Mouse (Mus musculus) heart, adult 2 months (tissue): ENCODE results near the gene Cd59b.

ENCODE experiments used
- CTCF ChIP-seq: fragments of 200-600 bp; IDR thresholded peaks from 2 replicates; pipeline ENCODE4 v1.8.1; 2022; ENCODE audit warnings: antibody characterized with exemption, mild to moderate bottlenecking, moderate library complexity
- POLR2A ChIP-seq: fragments of 200-500 bp; IDR thresholded peaks from 2 replicates; pipeline ENCODE4 v1.6.1; 2011; ENCODE audit warnings: mild to moderate bottlenecking, low read depth, low read length, control low read depth; ENCODE audit not compliant: insufficient read depth

DNA sequence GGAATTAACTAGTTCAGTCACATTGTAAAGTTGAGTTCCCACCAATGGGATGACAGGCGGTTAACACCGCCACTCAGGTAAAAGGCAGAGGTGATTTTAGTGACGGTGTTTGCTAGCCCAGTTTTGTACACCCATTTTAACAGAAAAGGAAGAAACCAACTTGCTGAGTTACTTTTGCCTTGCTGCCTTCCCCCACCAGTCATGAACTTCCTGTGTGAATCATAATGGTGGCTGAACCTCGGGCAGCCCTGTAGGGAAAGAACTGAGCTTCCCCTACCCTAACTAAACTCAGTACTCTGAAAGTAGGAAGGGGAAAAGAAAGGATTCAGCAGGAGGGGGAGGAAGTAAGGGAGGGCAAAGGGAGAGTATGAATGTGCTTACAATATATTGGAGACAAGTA lies 40.4 kb downstream of the Cd59b start:
- TF ChIP-seq POLR2A (no peak), CTCF (no peak)
